Mouse (Mus musculus): ENCODE results near the gene Rpsa.

- TF ChIP-seq CTCF (IDR thresholded peaks at IDR 0.05; ENCODE audit: borderline replicate concordance, insufficient read depth, low read depth, low read length) (no peak), POLR2A (IDR thresholded peaks at IDR 0.05; ENCODE audit: borderline replicate concordance, insufficient read depth, low read length) (no peak)
Measured at GRCm38 (mm10) chr9:120091696-120092238, 35.7 kb upstream of the Rpsa start, which contains the start of gene Ccr8.
